Mouse (Mus musculus) right cerebral cortex, adult 18-20 months (tissue): Measurements from ENCODE around the gene Sox12.

Source experiments
- DNase-seq: peaks from one replicate; pipeline ENCODE4 v3.0.0; 2022; ENCODE audit warnings: mixed read lengths

Gene Sox12

DNA sequence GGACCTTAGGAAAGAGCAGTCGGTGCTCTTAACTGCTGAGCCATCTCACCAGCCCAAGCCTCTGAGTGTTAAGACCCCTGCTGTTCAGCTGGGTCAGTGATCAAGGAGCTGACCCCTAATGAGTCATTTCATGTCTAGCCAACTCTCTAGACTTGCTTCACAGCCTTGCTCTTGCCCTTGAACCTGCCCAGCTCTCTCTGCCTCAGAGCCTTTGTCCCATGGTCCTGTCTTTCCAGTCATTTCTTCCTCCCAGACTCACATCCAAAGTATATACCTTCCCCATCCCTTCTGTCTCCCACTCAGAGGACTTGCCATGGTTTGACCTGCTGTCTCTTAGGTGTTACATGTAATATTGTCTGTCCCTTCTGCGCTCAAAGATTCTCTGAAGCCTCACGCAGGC lies 40.6 kb downstream of the Sox12 start:
- no peak for DNase-seq

- DNase-seq, result peak; percentile 41
Observed at GRCm38 (mm10) chr2:152349842-152350540, 47.9 kb downstream of the Sox12 start.

GRCm38 (mm10) chr2:152349205-152349604 lies 48.7 kb downstream of the Sox12 start:
- DNase-seq, result no peak

DNA sequence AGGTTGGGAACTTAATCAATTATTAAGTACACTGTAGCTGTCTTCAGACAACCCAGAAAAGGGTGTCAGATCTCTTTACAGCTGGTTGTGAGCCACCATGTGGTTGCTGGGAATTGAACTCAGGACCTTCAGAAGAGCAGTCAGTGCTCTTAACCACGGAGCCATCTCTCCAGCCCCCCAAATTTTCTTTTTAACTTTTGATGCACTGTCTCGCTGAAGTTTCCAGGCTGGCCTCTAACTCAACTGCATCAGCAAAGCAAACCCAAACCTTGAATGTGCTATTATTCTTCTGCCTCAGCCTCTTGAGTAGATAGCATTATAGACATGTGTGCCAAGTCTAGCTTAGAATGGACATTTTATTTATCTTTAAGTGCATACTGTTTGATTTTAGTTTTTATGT lies 50.1 kb downstream of the Sox12 start:
- DNase-seq, result no peak

GRCm38 (mm10) chr2:152346776-152347465 lies 50.9 kb downstream of the Sox12 start:
- DNase-seq, result no peak

GRCm38 (mm10) chr2:152345393-152345792 lies 52.5 kb downstream of the Sox12 start:
- no peak for DNase-seq

GRCm38 (mm10) chr2:152344909-152345308 lies 53.0 kb downstream of the Sox12 start:
- DNase-seq, result no peak

DNA sequence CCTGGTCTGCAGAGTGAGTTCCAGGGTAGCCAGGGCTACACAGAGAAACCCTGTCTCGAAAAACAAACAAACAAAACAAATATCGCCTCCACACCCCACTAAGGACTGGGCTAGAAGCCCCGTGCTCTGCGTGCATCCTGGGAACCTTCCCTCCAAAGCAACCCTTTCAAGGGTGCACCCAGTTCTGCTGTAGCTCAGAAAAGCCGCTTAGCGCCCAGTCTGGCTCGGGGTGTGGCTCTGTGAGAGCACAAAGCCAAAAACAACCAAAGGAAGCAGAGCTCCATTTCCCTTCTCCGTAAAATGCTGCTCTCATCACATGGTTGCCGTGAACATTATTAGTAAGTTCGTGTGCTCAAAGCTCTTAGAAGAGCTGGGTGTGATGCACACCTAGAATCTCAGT lies 53.5 kb downstream of the Sox12 start:
- no peak for DNase-seq
